In the genomic region with DNA sequence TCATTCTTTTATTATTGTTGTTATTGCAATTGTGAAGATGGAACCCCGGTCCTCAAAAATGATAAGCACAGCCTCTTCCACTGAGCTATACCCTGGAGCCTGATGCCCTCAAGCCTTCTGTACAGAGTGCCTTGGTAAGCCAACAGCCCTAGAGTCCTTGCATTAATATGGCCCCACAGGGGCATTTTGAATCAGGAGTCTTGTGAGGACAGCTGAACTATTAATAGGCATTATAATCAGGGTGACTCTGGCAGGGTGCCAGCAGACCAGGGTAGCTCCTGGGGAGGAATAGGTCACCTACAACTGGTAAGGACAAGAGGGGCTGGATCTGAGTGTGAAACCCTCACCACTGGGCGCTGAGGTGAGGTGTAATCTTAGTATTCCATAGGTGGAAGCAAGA, we compare ENCODE assay signal across 8 mouse cellular contexts. TPM values are rescaled to one million over a fixed set of nuclear protein-coding genes. Genes with fewer than 3 reads are reported as not detected.
A peak's percentile ranks its signal among the peaks of the same experiment; 100 is the strongest.
DNase-seq lines count a peak whose midpoint lies in the region; ATAC-seq and TF ChIP-seq lines count a peak whose summit lies in the region.

No protein-coding gene starts in this region.

- peaks cover 4% of the 10 kb centered on the region; the same call in 1 of the 2 replicates for H3K36me3 ChIP-seq in heart, embryonic 15.5 days
- H3K36me3 ChIP-seq in neural tube, embryonic 14.5 days (ENCODE audit: control insufficient read depth, insufficient read depth, low read length): no peaks in the 10 kb centered on the region

- peak overlapping the region; percentile 67 for H3K4me2 ChIP-seq in heart, embryonic 15.5 days
- peak overlapping the region; percentile 79 for H3K4me2 ChIP-seq in neural tube, embryonic 14.5 days (ENCODE audit: low read depth, low read length)

- H3K27me3 ChIP-seq in heart, embryonic 15.5 days: no peaks in the 10 kb centered on the region
- no peaks in the 10 kb centered on the region for H3K27me3 ChIP-seq in neural tube, embryonic 14.5 days (ENCODE audit: control insufficient read depth, insufficient read depth, low read length)

- intact Hi-C loops in gastrocnemius, adult 2 months (cut with DNase I): loop anchor here (5.0 kb wide), 1 partner anchor 308 kb away; no protein-coding TSS in a partner anchor
- intact Hi-C loops in gastrocnemius, postnatal 36 days (cut with DNase I): no loop called here
- intact Hi-C loops in left cerebral cortex, postnatal 25 days (cut with DNase I): no loop called here

- H3K4me1 ChIP-seq in brown adipose tissue, adult 24 weeks (ENCODE audit: control insufficient read depth, insufficient read depth, insufficient read length, low read length): no peaks in the 10 kb centered on the region
- peaks cover 41% of the 10 kb centered on the region for H3K4me1 ChIP-seq in heart, embryonic 15.5 days (replicated peaks)
- peaks cover 10% of the 10 kb centered on the region for H3K4me1 ChIP-seq in neural tube, embryonic 14.5 days (ENCODE audit: control insufficient read depth, insufficient read depth, low read length)

- H3K27ac ChIP-seq in gastrocnemius, adult 2 months: peak overlapping the region; percentile 74
- no peak overlapping the region for H3K27ac ChIP-seq in brown adipose tissue, adult 24 weeks (replicated peaks; ENCODE audit: low read depth, low read length)
- peak overlapping the region; percentile 79 for H3K27ac ChIP-seq in heart, embryonic 15.5 days
- no peak overlapping the region for H3K27ac ChIP-seq in neural tube, embryonic 14.5 days (ENCODE audit: low read depth, low read length)

- no peak for ATAC-seq in heart, embryonic 15.5 days (replicated peaks; ENCODE audit: insufficient number of reproducible peaks, insufficient read depth, low FRiP score, low read depth)
- no peak for ATAC-seq in neural tube, embryonic 14.5 days (ENCODE audit: low read depth)

- H3K9me3 ChIP-seq in heart, embryonic 15.5 days (replicated peaks): no peaks in the 10 kb centered on the region
- H3K9me3 ChIP-seq in neural tube, embryonic 14.5 days (ENCODE audit: control insufficient read depth, low read length): no peaks in the 10 kb centered on the region

- DNase-seq in gastrocnemius, adult 2 months: peak; percentile 60
- DNase-seq in gastrocnemius, postnatal 36 days: no peak
- peak; percentile 48 for DNase-seq in kidney, postnatal 14 days
- no peak for DNase-seq in left cerebral cortex, adult 8-10 months (ENCODE audit: low spot score in 2 of 2)
- no peak for DNase-seq in left cerebral cortex, postnatal 25 days (ENCODE audit: low spot score in 2 of 2)

- TF ChIP-seq CTCF in gastrocnemius, adult 2 months (IDR thresholded peaks at IDR 0.05): no peak

- H3K4me3 ChIP-seq in gastrocnemius, adult 2 months: peak overlapping the region; percentile 75
- H3K4me3 ChIP-seq in brown adipose tissue, adult 24 weeks (ENCODE audit: insufficient read depth, low read depth, low read length): peak overlapping the region; percentile 59; the same call in 1 of the 2 replicates
- peak overlapping the region; percentile 70 for H3K4me3 ChIP-seq in heart, embryonic 15.5 days
- H3K4me3 ChIP-seq in neural tube, embryonic 14.5 days (ENCODE audit: low read depth, low read length): peak overlapping the region; percentile 45; the same call in 1 of the 2 replicates

- peak overlapping the region; percentile 51 for H3K9ac ChIP-seq in heart, embryonic 15.5 days
- peak overlapping the region; percentile 7; the same call in 1 of the 2 replicates for H3K9ac ChIP-seq in neural tube, embryonic 14.5 days (replicated peaks; ENCODE audit: low read depth, low read length)

- WGBS in heart, embryonic 15.5 days: 33% methylated on average over 2 of the region's 2 CpGs
- WGBS in neural tube, embryonic 14.5 days: 66% methylated on average over 2 of the region's 2 CpGs

RNA-seq across cellular contexts. Expression of a gene that starts 0.8 kb away (rescaled TPM):
- under 1 TPM; 0.36 to 0.67 TPM for total RNA-seq in gastrocnemius, adult 2 months (2021)
- total RNA-seq in gastrocnemius, postnatal 36 days (2021): under 1 TPM; 0.66 to 0.94 TPM
- polyA plus RNA-seq in brown adipose tissue, adult 24 weeks (2012; ENCODE audit: insufficient read depth, insufficient read length, missing spikeins): 5.4 and 6.5 TPM in 2 replicates
- 43.9 and 56.2 TPM in 2 replicates for polyA plus RNA-seq in heart, embryonic 15.5 days (2015; fragmentation: Nextera tagmentation; extraction: Ambion mirVana)
- polyA plus RNA-seq in neural tube, embryonic 14.5 days (2014; fragmentation: Nextera tagmentation; extraction: Ambion mirVana): 10.5 and 13.1 TPM in 2 replicates
- 1 to 10 TPM; 1.1 to 3.3 (median 2.5) TPM for total RNA-seq in left cerebral cortex, adult 8-10 months (2022)
- total RNA-seq in left cerebral cortex, postnatal 25 days (2021): 1 to 10 TPM; 1.6 to 1.8 TPM

RNA-seq across cellular contexts. Expression of a gene that starts 57.5 kb away (rescaled TPM):
- total RNA-seq in gastrocnemius, adult 2 months (2021): 1 to 10 TPM in 1 of 2 experiments, under 1 TPM in 1; 0.77 to 1.0 TPM
- total RNA-seq in gastrocnemius, postnatal 36 days (2021): 1 to 10 TPM in 1 of 2 experiments, under 1 TPM in 1; 0.84 to 1.5 TPM
- polyA plus RNA-seq in brown adipose tissue, adult 24 weeks (2012; ENCODE audit: insufficient read depth, insufficient read length, missing spikeins): 49.2 and 62.6 TPM in 2 replicates
- polyA plus RNA-seq in heart, embryonic 15.5 days (2015; fragmentation: Nextera tagmentation; extraction: Ambion mirVana): 3.0 and 4.4 TPM in 2 replicates
- 9.9 and 10.0 TPM in 2 replicates for polyA plus RNA-seq in neural tube, embryonic 14.5 days (2014; fragmentation: Nextera tagmentation; extraction: Ambion mirVana)
- 10 to 100 TPM; 11.8 to 16.6 (median 14.4) TPM for total RNA-seq in left cerebral cortex, adult 8-10 months (2022)
- 1 to 10 TPM; 8.6 TPM for total RNA-seq in left cerebral cortex, postnatal 25 days (2021)

Comparison
In these comparisons a context has a peak if more than half of its experiments do, and no peak if none do; other contexts are left out.
1. DNase-seq: peak in gastrocnemius, adult 2 months (single experiment) and kidney, postnatal 14 days (single experiment); none in gastrocnemius, postnatal 36 days (0 of 2), left cerebral cortex, adult 8-10 months (0 of 2) and left cerebral cortex, postnatal 25 days (0 of 2).
2. H3K27ac ChIP-seq: peak in gastrocnemius, adult 2 months (single experiment) and heart, embryonic 15.5 days (single experiment); none in brown adipose tissue, adult 24 weeks (single experiment) and neural tube, embryonic 14.5 days (single experiment).
3. Peak in every context shown above with its lines, with median percentiles within 50 percentile points of each other: H3K4me3 ChIP-seq.